Mouse (Mus musculus) heart, adult 11 months (tissue): ENCODE measurements at regions not wholly inside any gene's neighbourhood (a gene's known extent, or its start where the extent isn't known, plus 50 kb on each side); places are given as distances from the start of the nearest gene placed in this dataset.

Experiments
- DNase-seq: peaks from one replicate; pipeline ENCODE4 v3.0.0; 2022

GRCm38 (mm10) chr3:21824101-21824880 lies 252.2 kb upstream of the Tbl1xr1 start:
- peak; percentile 91 for DNase-seq

GRCm38 (mm10) chr3:21824913-21825610 lies 251.4 kb upstream of the Tbl1xr1 start:
- DNase-seq: no peak

- no peak for DNase-seq
Measured at GRCm38 (mm10) chr3:21827656-21828055, 248.8 kb upstream of the Tbl1xr1 start.

GRCm38 (mm10) chr3:21833111-21833510 lies 243.3 kb upstream of the Tbl1xr1 start:
- no peak for DNase-seq

- DNase-seq: no peak
Measured at GRCm38 (mm10) chr3:21835526-21835925, 240.9 kb upstream of the Tbl1xr1 start.

GRCm38 (mm10) chr3:21837297-21837946 lies 239.0 kb upstream of the Tbl1xr1 start:
- DNase-seq: no peak

- DNase-seq: no peak
Measured at GRCm38 (mm10) chr3:21840751-21841488, 235.5 kb upstream of the Tbl1xr1 start.

- DNase-seq: peak; percentile 75
Measured at GRCm38 (mm10) chr3:21841506-21841905, 234.9 kb upstream of the Tbl1xr1 start.

- peak; percentile 27 for DNase-seq
Measured at GRCm38 (mm10) chr3:21842545-21843291, 233.7 kb upstream of the Tbl1xr1 start.

- peak; percentile 51 for DNase-seq
Measured at GRCm38 (mm10) chr3:21843292-21843852, 233.1 kb upstream of the Tbl1xr1 start.

GRCm38 (mm10) chr3:21849831-21850230 lies 226.6 kb upstream of the Tbl1xr1 start:
- no peak for DNase-seq

GRCm38 (mm10) chr3:21850977-21851376 lies 225.5 kb upstream of the Tbl1xr1 start:
- no peak for DNase-seq

- no peak for DNase-seq
Measured at GRCm38 (mm10) chr3:21854340-21854739, 222.1 kb upstream of the Tbl1xr1 start.

GRCm38 (mm10) chr3:21859436-21859835 lies 217.0 kb upstream of the Tbl1xr1 start:
- no peak for DNase-seq

GRCm38 (mm10) chr3:21860915-21861635 lies 215.4 kb upstream of the Tbl1xr1 start:
- DNase-seq: no peak

- no peak for DNase-seq
Measured at GRCm38 (mm10) chr3:21861636-21861970, 214.8 kb upstream of the Tbl1xr1 start.

- DNase-seq: no peak
Measured at GRCm38 (mm10) chr3:21864391-21864790, 212.1 kb upstream of the Tbl1xr1 start.

- no peak for DNase-seq
Measured at GRCm38 (mm10) chr3:21865856-21866255, 210.6 kb upstream of the Tbl1xr1 start.

- no peak for DNase-seq
Measured at GRCm38 (mm10) chr3:21878396-21878795, 198.1 kb upstream of the Tbl1xr1 start.

GRCm38 (mm10) chr3:21884216-21884615 lies 192.2 kb upstream of the Tbl1xr1 start:
- no peak for DNase-seq

GRCm38 (mm10) chr3:21888710-21889109 lies 187.7 kb upstream of the Tbl1xr1 start:
- no peak for DNase-seq
